Mouse (Mus musculus) MEL (cell line): ENCODE results near the gene St6galnac3. TPM values are rescaled to one million over a fixed set of nuclear protein-coding genes. Genes with fewer than 3 reads are reported as not detected.
A peak's percentile ranks its signal among the peaks of the same experiment; 100 is the strongest.

Experiments
- DNase-seq: peaks from one replicate; pipeline ENCODE4 v3.0.0; 2011; ENCODE audit warnings: low read depth, low spot score
- H3K27ac ChIP-seq: 2 replicates; pipeline ENCODE4 v1.5.1; 2012; ENCODE audit warnings: low read depth, mild to moderate bottlenecking, control low read depth, low read length, moderate library complexity; ENCODE audit not compliant: control insufficient read depth
- H3K27me3 ChIP-seq, 2 experiments: fragments of 150-350 bp in 1 of 2; sonication (generic) in 1 of 2; 2 replicates each; pipeline ENCODE4 v1.6.1; 2012; ENCODE audit warnings: low read length in 2 of 2, mild to moderate bottlenecking in 2 of 2, improper control_type of control experiment in 1 of 2, moderate library complexity in 1 of 2; ENCODE audit not compliant: insufficient read depth in 2 of 2, control insufficient read depth in 1 of 2
- H3K36me3 ChIP-seq, 2 experiments: 2 replicates each; pipeline ENCODE4 v1.6.1; 2012 to 2014; ENCODE audit warnings: low read length in 2 of 2, improper control_type of control experiment in 1 of 2, inconsistent platforms in 1 of 2, mild to moderate bottlenecking in 1 of 2; ENCODE audit not compliant: insufficient read depth in 2 of 2, control insufficient read depth in 1 of 2
- H3K4me1 ChIP-seq, 2 experiments: fragments of 150-350 bp in 1 of 2; sonication (generic) in 1 of 2; 2 replicates each; pipeline ENCODE4 v1.6.1; 2012; ENCODE audit warnings: low read length in 2 of 2, improper control_type of control experiment in 1 of 2, mild to moderate bottlenecking in 1 of 2; ENCODE audit not compliant: insufficient read depth in 2 of 2, control insufficient read depth in 1 of 2
- H3K4me3 ChIP-seq, 2 experiments: fragments of 150-350 bp in 1 of 2; sonication (generic) in 1 of 2; 2 replicates each; pipeline ENCODE4 v1.5.1; 2012; ENCODE audit warnings: low read depth in 2 of 2, low read length in 2 of 2, mild to moderate bottlenecking in 2 of 2, moderate library complexity in 2 of 2, control low read depth in 1 of 2, improper control_type of control experiment in 1 of 2; ENCODE audit not compliant: control insufficient read depth in 1 of 2, insufficient read depth in 1 of 2
- H3K79me2 ChIP-seq: 2 replicates; pipeline ENCODE4 v1.6.1; 2012; ENCODE audit warnings: mild to moderate bottlenecking, low read length, moderate library complexity; ENCODE audit not compliant: control insufficient read depth, poor library complexity, insufficient read depth
- H3K9ac ChIP-seq: 2 replicates; pipeline ENCODE4 v1.6.1; 2012; ENCODE audit warnings: low read depth, mild to moderate bottlenecking, control low read depth, low read length, moderate library complexity; ENCODE audit not compliant: control insufficient read depth, poor library complexity, severe bottlenecking
- H3K9me3 ChIP-seq: fragments of 150-350 bp; sonication (generic); replicated peaks from 2 replicates; pipeline ENCODE4 v1.6.1; 2012; ENCODE audit warnings: mild to moderate bottlenecking, low read length, improper control_type of control experiment, moderate library complexity; ENCODE audit not compliant: insufficient read depth
- EP300 ChIP-seq, 2 experiments: IDR thresholded peaks; 2 replicates each; pipeline ENCODE4 v1.6.1; 2011; ENCODE audit warnings: improper control_type of control experiment in 2 of 2, low read length in 2 of 2, low read depth in 1 of 2, mild to moderate bottlenecking in 1 of 2
- ETS1 ChIP-seq: IDR thresholded peaks from 2 replicates; pipeline ENCODE4 v1.6.1; 2012; ENCODE audit warnings: low read depth, mild to moderate bottlenecking, inconsistent platforms, low read length, improper control_type of control experiment, moderate library complexity
- GATA1 ChIP-seq: IDR thresholded peaks from 2 replicates; pipeline ENCODE4 v1.6.1; 2011; ENCODE audit warnings: low read depth, low read length, improper control_type of control experiment
- KAT2A ChIP-seq: conservative IDR thresholded peaks from 2 replicates; pipeline ENCODE4 v1.6.1; 2012; ENCODE audit warnings: low read depth, low read length, improper control_type of control experiment, inconsistent platforms
- MAFK ChIP-seq: IDR thresholded peaks from 2 replicates; pipeline ENCODE4 v1.6.1; 2011; ENCODE audit warnings: low read depth, mild to moderate bottlenecking, low read length, improper control_type of control experiment, borderline replicate concordance
- MAZ ChIP-seq: IDR thresholded peaks from 2 replicates; pipeline ENCODE4 v1.6.1; 2012; ENCODE audit warnings: low read depth, mild to moderate bottlenecking, inconsistent platforms, low read length, improper control_type of control experiment
- MEF2A ChIP-seq: IDR thresholded peaks from 2 replicates; pipeline ENCODE4 v1.6.1; 2014; ENCODE audit warnings: low read depth, mild to moderate bottlenecking, inconsistent platforms, low read length, improper control_type of control experiment; ENCODE audit not compliant: poor library complexity, insufficient replicate concordance, severe bottlenecking; ENCODE audit errors: extremely low read depth
- MYB ChIP-seq: IDR thresholded peaks from 2 replicates; pipeline ENCODE4 v1.6.1; 2011; ENCODE audit warnings: mild to moderate bottlenecking, low read depth, low read length, improper control_type of control experiment
- POLR2AphosphoS2 ChIP-seq: IDR thresholded peaks from 2 replicates; pipeline ENCODE4 v1.6.1; 2011; ENCODE audit warnings: low read length, improper control_type of control experiment
- POLR2AphosphoS5 ChIP-seq: IDR thresholded peaks from 2 replicates; pipeline ENCODE4 v1.6.1; 2012; ENCODE audit warnings: low read depth, borderline replicate concordance, mild to moderate bottlenecking, inconsistent platforms, low read length, moderate library complexity, mixed read lengths
- RCOR1 ChIP-seq: IDR thresholded peaks from 2 replicates; pipeline ENCODE4 v1.6.1; 2012; ENCODE audit warnings: low read depth, mild to moderate bottlenecking, inconsistent platforms, low read length, improper control_type of control experiment
- TAL1 ChIP-seq: IDR thresholded peaks from 2 replicates; pipeline ENCODE4 v1.6.1; 2012; ENCODE audit warnings: mild to moderate bottlenecking, inconsistent platforms, low read length, moderate library complexity, mixed read lengths
- TCF12 ChIP-seq: IDR thresholded peaks from 2 replicates; pipeline ENCODE4 v1.6.1; 2014; ENCODE audit warnings: low read depth, mild to moderate bottlenecking, inconsistent platforms, low read length, improper control_type of control experiment, moderate library complexity
- USF1 ChIP-seq: IDR thresholded peaks from 2 replicates; pipeline ENCODE4 v1.6.1; 2014; ENCODE audit warnings: low read depth, mild to moderate bottlenecking, inconsistent platforms, low read length, improper control_type of control experiment, moderate library complexity
- USF2 ChIP-seq, 2 experiments: IDR thresholded peaks; 2 replicates each; pipeline ENCODE4 v1.6.1; 2011 to 2012; ENCODE audit warnings: improper control_type of control experiment in 2 of 2, low read length in 2 of 2, borderline replicate concordance in 1 of 2, inconsistent platforms in 1 of 2, low read depth in 1 of 2, mild to moderate bottlenecking in 1 of 2; ENCODE audit not compliant: insufficient read depth in 1 of 2
- ZKSCAN1 ChIP-seq: IDR thresholded peaks from 2 replicates; pipeline ENCODE4 v1.6.1; 2012; ENCODE audit warnings: low read depth, mild to moderate bottlenecking, inconsistent platforms, low read length, improper control_type of control experiment, moderate library complexity
- ZMIZ1 ChIP-seq: IDR thresholded peaks from 2 replicates; pipeline ENCODE4 v1.6.1; 2012; ENCODE audit warnings: low read depth, mild to moderate bottlenecking, inconsistent platforms, low read length, improper control_type of control experiment, moderate library complexity
- ZNF384 ChIP-seq: IDR thresholded peaks from 2 replicates; pipeline ENCODE4 v1.6.1; 2012; ENCODE audit warnings: low read depth, mild to moderate bottlenecking, inconsistent platforms, low read length, improper control_type of control experiment
- polyA plus RNA-seq, 2 experiments: library from polyadenylated mRNA; stranded (reverse) in 1 of 2; unstranded in 1 of 2; fragments of >175 nt in 1 of 2; fragments of >200 nt in 1 of 2; gene quantifications; 2 replicates each; pipeline versions ENCODE4 v1.2.1 to v1.2.4; 2012; ENCODE audit warnings: low replicate concordance in 2 of 2, low read depth in 1 of 2; ENCODE audit not compliant: insufficient read length in 2 of 2, insufficient read depth in 1 of 2, missing spikeins in 1 of 2
- total RNA-seq: library from RNA; depleted of rRNA; stranded (reverse); fragments of 300-350 nt; gene quantifications from 2 replicates; pipeline ENCODE4 v1.2.3, GENCODE M21; 2012

St6galnac3 gene
- total and polyA plus RNA-seq, 3 experiments: 7.8 to 11.4 TPM; not detected in 1

GRCm38 (mm10) chr3:153240366-153240765, 484.6 kb downstream of the St6galnac3 start:
- no peaks in the 10 kb centered on the region for H3K27me3 ChIP-seq
- H3K27ac ChIP-seq: no peak overlapping the region
- H3K79me2 ChIP-seq: no peaks in the 10 kb centered on the region
- peaks cover 0 to 8% of the 10 kb centered on the region in 2 experiments; a peak in 2 of 4 replicates for H3K4me1 ChIP-seq
- peaks cover 0 to 8% of the 10 kb centered on the region in 2 experiments; a peak in 2 of 4 replicates for H3K36me3 ChIP-seq
- no peak overlapping the region for H3K4me3 ChIP-seq
- DNase-seq: peak; percentile 67
- TF ChIP-seq MAZ (no peak), RCOR1 (peak; percentile 86), EP300 (IDR thresholded peaks at IDR 0.05; ENCODE audit: low read depth in 1 of 2, low read length in 2 of 2) (peak; percentile 63 to 66), USF1 (no peak), ZNF384 (peak; percentile 83), TAL1 (peak; percentile 73), ZMIZ1 (no peak), MYB (no peak), TCF12 (peak; percentile 71), ETS1 (peak; percentile 63), MEF2A (no peak), GATA1 (peak; percentile 76)
- H3K9me3 ChIP-seq: no peaks in the 10 kb centered on the region
- H3K9ac ChIP-seq: no peak overlapping the region

DNA sequence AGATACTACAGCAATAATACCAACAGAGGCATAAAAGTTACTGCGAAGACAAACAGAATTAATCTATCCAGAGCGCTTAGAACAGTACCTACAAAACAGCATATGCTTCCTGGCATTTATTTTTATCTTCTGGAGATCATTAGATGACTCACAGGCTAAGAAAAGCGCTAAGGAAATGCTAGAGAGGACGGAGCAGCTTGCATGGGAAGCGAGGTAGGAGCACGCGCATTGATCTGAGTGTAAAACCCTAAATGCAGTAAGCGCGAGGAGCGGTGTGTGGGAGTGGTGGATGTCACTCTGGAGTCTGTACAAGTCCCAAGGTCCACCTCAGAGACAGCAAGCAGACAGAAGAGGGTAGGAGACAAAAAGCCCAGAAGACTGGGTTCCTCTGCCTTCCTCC, 486.6 kb downstream of the St6galnac3 start:
- TF ChIP-seq USF1: no peak
- no peak for TF ChIP-seq POLR2AphosphoS5
- TF ChIP-seq POLR2AphosphoS2: no peak
- no peak for TF ChIP-seq ZKSCAN1
- TF ChIP-seq KAT2A: no peak
- TF ChIP-seq MAFK: no peak
- no peak for TF ChIP-seq USF2 (IDR thresholded peaks at IDR 0.05; ENCODE audit: borderline replicate concordance in 1 of 2, insufficient read depth in 1 of 2, low read depth in 1 of 2, low read length in 2 of 2)
- TF ChIP-seq ZNF384: no peak
- H3K4me3 ChIP-seq: no peak overlapping the region
- DNase-seq: no peak
- peaks cover 0 to 8% of the 10 kb centered on the region in 2 experiments; a peak in 2 of 4 replicates for H3K4me1 ChIP-seq
- H3K9me3 ChIP-seq: no peaks in the 10 kb centered on the region
- H3K27ac ChIP-seq: no peak overlapping the region
- H3K27me3 ChIP-seq: no peaks in the 10 kb centered on the region
- H3K36me3 ChIP-seq: peaks cover 0 to 8% of the 10 kb centered on the region in 2 experiments; a peak in 2 of 4 replicates
- no peaks in the 10 kb centered on the region for H3K79me2 ChIP-seq
- no peak overlapping the region for H3K9ac ChIP-seq
